Mouse (Mus musculus): ENCODE results near the gene Lars2.
"Not testable (repeated sequence)": the region's sequence is repeated elsewhere in the genome, so short reads cannot be mapped to it uniquely, and the experiment has no call there.

Gene Lars2

DNA sequence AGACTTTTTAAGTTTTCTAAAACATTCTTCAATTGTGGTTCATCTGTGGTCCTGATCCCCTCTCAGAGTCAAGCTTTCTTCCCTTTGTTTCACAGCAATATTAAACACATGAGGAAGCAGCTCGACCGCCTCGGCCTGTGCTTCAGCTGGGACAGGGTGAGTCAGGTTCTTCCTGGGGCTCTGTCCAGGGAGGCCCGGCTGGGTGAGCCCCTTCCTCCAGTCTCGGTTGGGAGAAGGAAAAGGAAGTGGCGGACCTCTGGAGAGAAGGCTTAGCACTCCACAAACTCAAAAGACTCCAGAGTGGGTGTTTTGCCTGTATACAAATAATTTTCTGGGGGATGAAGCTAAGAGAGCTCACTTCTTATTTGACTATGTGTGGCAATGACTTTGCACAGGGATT is 28.1 kb downstream of the Lars2 start:
- DNase-seq: no peak

DNA sequence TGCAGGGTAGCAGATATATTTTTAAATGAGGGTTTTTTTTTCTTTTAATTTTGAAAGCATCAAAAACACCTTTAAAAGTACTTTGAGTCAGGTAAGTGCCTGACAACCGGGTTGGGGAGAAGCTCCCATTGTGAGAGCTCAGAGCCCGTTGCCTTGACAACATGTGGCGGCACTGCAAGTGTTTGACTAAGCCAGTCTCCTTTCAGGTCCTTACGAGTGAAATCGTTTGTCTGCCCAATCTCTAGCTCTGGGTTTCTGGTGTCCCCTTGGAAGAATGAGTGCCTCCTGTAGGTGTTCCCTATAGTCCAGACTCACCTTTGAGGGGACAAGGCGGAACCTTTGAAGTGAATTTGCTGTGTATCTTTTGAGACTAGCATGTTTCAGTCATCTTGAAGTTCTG is 31.0 kb downstream of the Lars2 start:
- peak; percentile 27 for DNase-seq

- DNase-seq: no peak
Observed at GRCm38 (mm10) chr9:123402215-123402614, 35.5 kb downstream of the Lars2 start.

- no peak for DNase-seq
Observed at GRCm38 (mm10) chr9:123403031-123403430, 36.3 kb downstream of the Lars2 start.

- no peak for DNase-seq
Observed at GRCm38 (mm10) chr9:123405231-123405630, 38.5 kb downstream of the Lars2 start.

DNA sequence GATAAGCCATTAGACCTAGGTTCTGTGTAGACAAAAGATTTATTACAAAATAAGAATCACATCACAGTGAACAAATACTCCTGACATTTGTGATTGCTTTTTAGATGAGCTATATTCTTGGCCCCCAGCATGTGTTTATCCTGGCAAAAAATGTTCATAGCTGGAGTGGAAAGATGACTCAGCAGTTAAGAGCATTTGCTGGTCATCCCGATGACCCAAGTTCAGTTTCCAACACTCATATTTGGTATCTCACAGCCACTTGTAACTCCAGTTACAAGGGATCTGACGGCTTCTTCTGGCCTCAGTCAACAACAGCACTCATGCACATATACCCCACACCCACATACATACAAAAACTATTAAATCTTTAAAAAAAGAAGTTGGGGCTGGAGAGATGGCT is 42.0 kb downstream of the Lars2 start:
- no peak for DNase-seq

DNA sequence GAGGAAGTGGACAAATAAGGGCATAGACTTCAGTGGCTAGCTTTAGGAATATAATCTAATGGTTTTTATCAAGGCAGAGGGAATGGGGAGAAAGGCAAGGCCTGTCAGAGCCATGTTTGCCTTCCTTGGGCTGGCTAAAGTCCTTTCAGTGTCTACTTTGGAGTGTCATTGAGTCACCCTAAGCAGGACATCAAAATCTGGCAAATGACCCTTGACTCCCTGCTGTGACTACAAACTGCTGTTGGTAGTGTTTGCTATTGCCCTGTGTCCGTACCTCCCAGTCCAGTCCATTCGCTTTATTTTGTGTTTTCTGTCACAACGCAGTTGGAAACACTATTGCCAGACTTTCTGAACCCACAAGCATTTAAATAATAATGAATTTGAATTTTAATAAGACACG is 63.1 kb downstream of the Lars2 start:
- no peak for DNase-seq

DNA sequence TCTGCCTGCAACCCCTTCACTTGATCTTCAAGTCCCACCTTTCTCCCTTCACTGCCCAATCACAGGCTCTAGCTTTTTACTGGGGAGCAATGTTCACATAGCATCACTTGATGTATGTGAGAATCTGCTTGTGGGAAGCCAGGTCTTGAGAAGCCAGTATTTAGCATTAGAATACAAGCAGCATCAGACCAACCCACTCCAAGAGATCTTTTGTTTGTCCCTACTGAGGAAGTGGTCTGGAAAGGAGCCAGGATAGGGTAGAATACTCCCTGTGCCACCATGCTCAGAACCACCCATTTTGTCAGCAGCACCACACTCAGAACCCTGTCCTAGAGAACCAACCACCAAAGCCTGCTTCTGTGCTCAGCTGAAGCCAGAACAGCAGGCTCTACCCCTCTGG is 64.2 kb downstream of the Lars2 start:
- no peak for DNase-seq

- peak; percentile 71 for DNase-seq
Observed at GRCm38 (mm10) chr9:123438223-123438622, 71.5 kb downstream of the Lars2 start.

DNA sequence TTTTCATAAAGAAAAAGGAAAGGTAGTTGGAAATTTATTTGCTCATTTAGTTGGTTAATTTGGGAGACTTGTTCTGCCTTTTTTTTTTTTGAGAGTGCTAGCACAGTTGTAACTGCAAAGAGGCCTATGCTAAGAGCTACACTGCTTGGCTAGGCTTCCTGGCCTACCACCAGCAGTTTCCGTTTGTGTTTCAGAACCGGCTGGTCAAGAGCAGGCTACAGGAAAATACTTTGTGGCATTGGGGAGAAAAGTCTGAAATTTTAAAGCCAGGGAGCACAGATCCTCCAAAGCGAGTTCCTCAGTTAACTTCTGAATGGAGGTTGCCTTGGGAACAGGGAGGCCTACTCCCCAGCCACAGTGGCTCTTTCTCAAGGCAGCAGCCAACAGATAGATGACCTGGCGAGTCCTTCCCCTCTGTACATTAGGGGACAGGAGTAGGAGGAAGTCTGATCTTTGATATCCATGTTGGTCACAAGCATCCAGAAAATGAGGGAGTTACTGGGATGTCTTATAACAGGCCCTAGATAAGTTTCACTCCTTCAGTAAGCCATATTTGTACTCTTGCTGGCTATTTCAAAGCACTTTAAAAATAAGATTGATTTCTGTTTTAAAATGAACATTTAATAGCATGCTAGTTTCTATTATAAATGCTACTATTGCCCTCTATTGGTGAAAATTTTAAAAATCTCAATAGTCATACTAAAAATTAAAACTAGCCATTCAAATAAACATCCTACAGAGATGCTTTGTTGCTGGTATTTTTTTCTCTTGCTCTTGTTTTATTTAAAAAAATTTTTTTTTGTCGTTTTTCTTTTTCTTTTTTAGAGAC is 73.7 kb downstream of the Lars2 start:
- DNase-seq: no peak

- DNase-seq: not testable (repeated sequence)
Observed at GRCm38 (mm10) chr9:123447101-123447500, 80.4 kb downstream of the Lars2 start.

- DNase-seq: no peak
Observed at GRCm38 (mm10) chr9:123448594-123448993, 81.9 kb downstream of the Lars2 start.

DNA sequence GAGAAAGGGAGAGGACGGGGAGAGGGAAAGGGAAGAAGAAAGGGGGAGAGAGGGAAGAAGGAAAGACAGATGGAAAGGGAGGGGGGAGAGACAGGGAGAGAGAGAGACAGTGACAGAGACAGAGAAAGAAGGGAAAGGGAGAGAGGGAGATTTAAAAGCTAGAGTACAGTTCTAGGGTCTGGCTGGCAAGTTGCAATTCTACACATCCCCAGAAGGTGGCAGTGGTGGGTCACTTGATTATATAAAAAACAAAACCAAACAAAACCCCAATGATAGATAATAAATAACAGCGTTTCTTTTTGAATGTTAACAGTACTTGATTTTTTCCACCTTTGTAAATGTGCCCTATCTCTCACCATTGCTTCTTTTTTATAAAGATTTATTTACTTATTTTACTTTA is 83.4 kb downstream of the Lars2 start:
- peak; percentile 37 for DNase-seq

DNA sequence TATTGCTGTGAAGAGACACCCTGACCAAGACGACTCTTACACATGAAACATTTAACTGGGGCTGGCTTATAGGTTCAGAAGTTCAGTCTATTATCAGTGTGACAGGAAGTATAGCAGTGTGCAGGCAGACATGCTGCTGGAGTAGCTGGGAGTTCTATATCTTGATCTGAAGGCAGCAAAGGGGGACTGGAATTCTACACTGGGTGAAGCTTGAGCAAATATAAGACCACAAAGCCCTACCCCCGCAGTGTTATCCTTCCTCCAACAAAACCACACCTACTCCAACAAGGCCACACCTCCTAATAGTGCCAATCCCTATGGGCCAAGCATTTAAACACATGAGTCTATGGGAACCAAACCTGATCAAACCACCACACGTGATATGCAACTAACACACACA is 85.0 kb downstream of the Lars2 start:
- DNase-seq: no peak

DNA sequence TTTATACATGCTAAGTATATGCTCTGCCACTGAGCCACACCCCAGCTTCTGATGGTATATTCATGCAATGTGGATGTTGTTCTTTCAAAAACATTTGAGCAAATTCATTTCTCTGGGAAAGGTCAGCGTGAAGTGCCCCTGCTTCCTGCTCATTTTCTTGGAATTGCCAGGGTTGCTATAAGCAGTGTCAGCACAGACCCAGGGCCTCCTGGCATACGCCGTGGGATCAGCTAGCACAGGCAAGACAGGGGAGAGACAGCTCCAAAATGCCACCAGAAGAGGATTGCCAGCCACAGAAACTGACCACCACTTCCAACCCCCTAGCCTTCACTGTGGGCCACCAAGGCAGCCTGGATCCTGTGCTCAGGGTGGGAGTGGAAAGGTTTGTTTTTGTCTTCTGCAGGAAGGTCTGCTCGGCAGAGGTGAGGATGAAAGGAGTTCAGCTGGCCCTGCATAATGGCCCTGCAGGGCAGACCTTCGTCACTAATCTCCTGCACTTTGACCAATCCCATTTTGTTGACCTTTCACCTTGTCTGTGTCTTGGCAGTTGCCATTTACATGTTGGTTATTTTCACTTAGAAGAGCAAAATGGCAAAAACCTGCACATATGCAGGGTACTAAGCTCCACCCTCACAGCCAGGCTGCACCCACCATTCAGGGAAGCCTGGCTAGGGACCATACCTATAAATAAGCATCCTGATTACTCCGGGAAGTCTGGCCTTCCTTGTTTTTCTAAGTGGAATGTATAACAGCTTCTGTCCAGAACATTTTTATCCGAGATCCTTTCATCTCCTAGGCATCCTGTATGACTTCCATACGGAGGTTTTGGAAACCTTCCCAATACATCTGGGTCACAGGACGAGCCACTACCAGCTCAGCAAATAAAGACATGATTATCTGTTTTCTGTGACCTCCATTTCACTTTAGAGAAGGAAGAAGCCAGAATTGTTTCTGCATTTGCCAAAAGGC is 90.2 kb downstream of the Lars2 start:
- DNase-seq: no peak

DNA sequence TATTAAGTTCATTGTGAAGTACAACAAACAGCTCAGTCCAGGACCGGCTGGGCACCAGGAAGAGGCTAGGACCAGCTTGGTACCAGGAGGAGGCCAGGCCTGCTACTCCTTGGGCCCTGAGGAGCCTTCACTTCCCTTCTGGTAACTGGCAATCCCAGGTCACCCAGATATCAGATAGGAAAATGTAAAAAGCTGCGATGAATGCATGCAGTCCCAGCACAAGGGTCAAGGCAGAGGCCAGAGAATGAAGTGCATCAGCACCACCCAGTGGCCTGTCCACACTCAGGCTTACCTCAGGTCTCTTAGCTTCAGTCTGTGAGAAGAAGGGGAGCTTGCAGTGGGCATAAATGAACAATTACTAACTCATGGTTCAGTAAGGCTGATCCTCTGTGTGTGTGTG is 90.9 kb downstream of the Lars2 start:
- no peak for DNase-seq

DNA sequence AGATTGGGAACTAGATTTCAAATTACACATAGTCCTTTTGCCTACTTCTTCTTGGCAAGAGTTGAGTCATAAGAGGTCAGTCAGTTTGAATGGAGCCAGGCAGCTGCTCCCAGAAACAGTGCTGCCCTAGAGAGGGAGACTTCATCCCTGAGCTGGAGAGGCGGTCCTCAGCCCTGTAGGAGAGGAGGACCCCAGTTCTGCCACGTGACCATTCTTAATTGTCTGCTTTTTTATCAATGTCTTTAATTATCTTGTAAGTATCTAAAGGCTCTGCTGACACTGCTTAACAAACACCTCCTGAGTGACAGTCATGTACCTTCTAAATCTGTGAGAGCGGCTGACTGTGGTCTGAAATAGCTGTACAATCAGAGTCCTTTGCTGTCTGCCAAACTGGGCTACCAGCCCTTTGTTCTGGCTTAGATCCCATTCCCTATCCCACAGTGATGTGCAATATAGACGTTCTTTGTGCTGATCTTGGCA is 100.5 kb downstream of the Lars2 start:
- no peak for DNase-seq

GRCm38 (mm10) chr9:123468406-123469085 is 101.8 kb downstream of the Lars2 start:
- DNase-seq: no peak

DNA sequence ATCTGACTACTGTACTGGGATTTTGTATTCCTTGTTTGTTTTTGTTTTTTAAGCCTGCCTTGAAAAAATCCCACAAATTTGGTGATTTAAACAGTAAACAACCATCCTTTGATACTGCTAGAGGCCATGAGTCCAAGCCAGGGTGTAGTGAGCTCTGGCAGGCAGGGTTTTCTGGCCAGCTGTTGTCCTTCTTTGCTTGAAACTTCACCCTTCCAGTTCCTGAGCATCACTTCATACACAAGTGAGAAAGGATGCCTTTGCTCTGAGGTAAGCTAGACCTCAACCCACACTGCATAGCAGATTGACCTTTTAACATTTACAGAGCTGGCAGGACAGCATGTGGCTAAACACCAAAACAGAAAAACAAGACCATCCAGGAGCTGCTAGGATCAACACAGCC is 102.4 kb downstream of the Lars2 start:
- DNase-seq: no peak

GRCm38 (mm10) chr9:123473377-123473776 is 106.7 kb downstream of the Lars2 start:
- DNase-seq: no peak

DNA sequence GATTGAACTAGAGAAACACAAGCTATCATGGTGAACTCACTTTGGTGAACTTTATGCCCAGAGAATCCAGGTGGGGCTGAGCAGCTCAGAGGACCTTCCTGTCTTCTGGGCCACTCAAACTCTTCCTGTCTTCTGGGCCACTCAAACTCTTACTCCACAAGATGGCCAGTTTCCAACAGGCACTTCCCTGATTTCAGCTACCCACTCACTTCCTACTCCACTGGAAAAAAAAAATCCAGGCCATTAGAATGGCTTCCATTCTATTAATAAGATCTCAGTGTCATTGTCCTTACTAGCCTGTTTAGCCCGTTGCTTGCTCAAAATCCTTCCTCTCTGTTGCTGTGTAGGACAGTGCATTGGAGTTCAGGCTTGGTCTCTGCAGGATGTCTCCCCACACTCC is 108.8 kb downstream of the Lars2 start:
- DNase-seq: no peak

GRCm38 (mm10) chr9:123478031-123478585 is 111.4 kb downstream of the Lars2 start:
- peak; percentile 30 for DNase-seq

Data from right cerebral cortex, adult 18-20 months (tissue).